Mouse (Mus musculus): ENCODE results near the gene Tox3. TPM values are rescaled to one million over a fixed set of nuclear protein-coding genes. Genes with fewer than 3 reads are reported as not detected.

Gene Tox3
- polyA plus RNA-seq (2015; fragmentation: Nextera tagmentation; extraction: Ambion mirVana): 11.2 and 12.8 TPM in 2 replicates

- H3K4me2 ChIP-seq (ENCODE audit: low read length): peak within 1 kb of the TSS; percentile 66
- ATAC-seq: peak; percentile 75
- H3K9me3 ChIP-seq (ENCODE audit: control insufficient read depth, low read length): no peaks in the 10 kb centered on the region
- H3K9ac ChIP-seq (ENCODE audit: low read depth, low read length): peak within 1 kb of the TSS; percentile 89
- H3K27me3 ChIP-seq (replicated peaks; ENCODE audit: control insufficient read depth, insufficient read depth, low read length): no peaks in the 10 kb centered on the region
- H3K4me3 ChIP-seq (ENCODE audit: low read length): peak within 1 kb of the TSS; percentile 78
- H3K36me3 ChIP-seq (ENCODE audit: control insufficient read depth, insufficient read depth, low read length): no peaks in the 10 kb centered on the region
- H3K27ac ChIP-seq (ENCODE audit: low read depth, low read length): peak within 1 kb of the TSS; percentile 90
- H3K4me1 ChIP-seq (ENCODE audit: control insufficient read depth, insufficient read depth, low read depth, low read length): peaks cover 15% of the 10 kb centered on the region
- 2% methylated on average over 27 of the region's 89 CpGs for WGBS
Observed at GRCm38 (mm10) chr8:90348178-90348925, at the start of gene Tox3. Tox3 (minus strand) TSS chr8:90348343.

- Histone ChIP-seq H3K9ac (ENCODE audit: low read depth, low read length) (no peak overlapping the region), H3K27me3 (replicated peaks; ENCODE audit: control insufficient read depth, insufficient read depth, low read length) (no peaks in the 10 kb centered on the region), H3K27ac (ENCODE audit: low read depth, low read length) (no peak overlapping the region), H3K4me1 (ENCODE audit: control insufficient read depth, insufficient read depth, low read depth, low read length) (no peaks in the 10 kb centered on the region; the same call in 1 of the 2 replicates), H3K9me3 (ENCODE audit: control insufficient read depth, low read length) (no peaks in the 10 kb centered on the region), H3K4me2 (ENCODE audit: low read length) (no peak overlapping the region), H3K36me3 (ENCODE audit: control insufficient read depth, insufficient read depth, low read length) (no peaks in the 10 kb centered on the region), H3K4me3 (ENCODE audit: low read length) (no peak overlapping the region)
- WGBS: 37% methylated on average over 2 of the region's 2 CpGs
- ATAC-seq: no peak
Observed at GRCm38 (mm10) chr8:90392643-90393042, 44.5 kb upstream of the Tox3 start.

- 63% methylated on average over 3 of the region's 3 CpGs for WGBS
- Histone ChIP-seq H3K27me3 (replicated peaks; ENCODE audit: control insufficient read depth, insufficient read depth, low read length) (no peaks in the 10 kb centered on the region), H3K27ac (ENCODE audit: low read depth, low read length) (no peak overlapping the region)
Observed at GRCm38 (mm10) chr8:90391483-90392074, 43.4 kb upstream of the Tox3 start.

GRCm38 (mm10) chr8:90390827-90391226 is 42.7 kb upstream of the Tox3 start:
- Histone ChIP-seq H3K4me3 (ENCODE audit: low read length) (no peak overlapping the region), H3K9me3 (ENCODE audit: control insufficient read depth, low read length) (no peaks in the 10 kb centered on the region), H3K27me3 (replicated peaks; ENCODE audit: control insufficient read depth, insufficient read depth, low read length) (no peaks in the 10 kb centered on the region), H3K9ac (ENCODE audit: low read depth, low read length) (no peak overlapping the region), H3K27ac (ENCODE audit: low read depth, low read length) (no peak overlapping the region), H3K4me1 (ENCODE audit: control insufficient read depth, insufficient read depth, low read depth, low read length) (no peaks in the 10 kb centered on the region; the same call in 1 of the 2 replicates), H3K4me2 (ENCODE audit: low read length) (no peak overlapping the region), H3K36me3 (ENCODE audit: control insufficient read depth, insufficient read depth, low read length) (no peaks in the 10 kb centered on the region)
- no peak for ATAC-seq
- 95% methylated on average over 1 of the region's 1 CpGs for WGBS

More at GRCm38 (mm10) chr8:90391483-90392074, 43.4 kb upstream of the Tox3 start:
- ATAC-seq: no peak
- H3K9ac ChIP-seq (ENCODE audit: low read depth, low read length): no peak overlapping the region
- H3K4me3 ChIP-seq (ENCODE audit: low read length): no peak overlapping the region
- H3K9me3 ChIP-seq (ENCODE audit: control insufficient read depth, low read length): no peaks in the 10 kb centered on the region
- no peaks in the 10 kb centered on the region for H3K36me3 ChIP-seq (ENCODE audit: control insufficient read depth, insufficient read depth, low read length)
- no peaks in the 10 kb centered on the region; the same call in 1 of the 2 replicates for H3K4me1 ChIP-seq (ENCODE audit: control insufficient read depth, insufficient read depth, low read depth, low read length)
- H3K4me2 ChIP-seq (ENCODE audit: low read length): no peak overlapping the region

GRCm38 (mm10) chr8:90379064-90379463 is 30.9 kb upstream of the Tox3 start:
- WGBS: 95% methylated on average over 6 of the region's 6 CpGs
- no peaks in the 10 kb centered on the region for H3K9me3 ChIP-seq (ENCODE audit: control insufficient read depth, low read length)
- no peak overlapping the region for H3K27ac ChIP-seq (ENCODE audit: low read depth, low read length)
- ATAC-seq: no peak
- no peaks in the 10 kb centered on the region for H3K4me1 ChIP-seq (ENCODE audit: control insufficient read depth, insufficient read depth, low read depth, low read length)
- no peak overlapping the region for H3K9ac ChIP-seq (ENCODE audit: low read depth, low read length)
- H3K27me3 ChIP-seq (replicated peaks; ENCODE audit: control insufficient read depth, insufficient read depth, low read length): no peaks in the 10 kb centered on the region
- no peak overlapping the region for H3K4me3 ChIP-seq (ENCODE audit: low read length)
- no peaks in the 10 kb centered on the region for H3K36me3 ChIP-seq (ENCODE audit: control insufficient read depth, insufficient read depth, low read length)
- no peak overlapping the region for H3K4me2 ChIP-seq (ENCODE audit: low read length)

GRCm38 (mm10) chr8:90378036-90378435 is 29.9 kb upstream of the Tox3 start:
- Histone ChIP-seq H3K36me3 (ENCODE audit: control insufficient read depth, insufficient read depth, low read length) (no peaks in the 10 kb centered on the region), H3K4me1 (ENCODE audit: control insufficient read depth, insufficient read depth, low read depth, low read length) (no peaks in the 10 kb centered on the region), H3K9me3 (ENCODE audit: control insufficient read depth, low read length) (no peaks in the 10 kb centered on the region), H3K4me2 (ENCODE audit: low read length) (no peak overlapping the region), H3K4me3 (ENCODE audit: low read length) (no peak overlapping the region), H3K27ac (ENCODE audit: low read depth, low read length) (no peak overlapping the region), H3K9ac (ENCODE audit: low read depth, low read length) (no peak overlapping the region), H3K27me3 (replicated peaks; ENCODE audit: control insufficient read depth, insufficient read depth, low read length) (no peaks in the 10 kb centered on the region)
- whole genome bisulfite sequencing: 96% methylated on average over 3 of the region's 3 CpGs
- no peak for ATAC-seq

GRCm38 (mm10) chr8:90371611-90372222 is 23.6 kb upstream of the Tox3 start:
- ATAC-seq: peak; percentile 83
- no peaks in the 10 kb centered on the region for H3K27me3 ChIP-seq (replicated peaks; ENCODE audit: control insufficient read depth, insufficient read depth, low read length)
- no peaks in the 10 kb centered on the region for H3K4me1 ChIP-seq (ENCODE audit: control insufficient read depth, insufficient read depth, low read depth, low read length)
- WGBS: 67% methylated on average over 10 of the region's 10 CpGs
- no peak overlapping the region for H3K27ac ChIP-seq (ENCODE audit: low read depth, low read length)
- H3K4me3 ChIP-seq (ENCODE audit: low read length): no peak overlapping the region
- H3K9me3 ChIP-seq (ENCODE audit: control insufficient read depth, low read length): no peaks in the 10 kb centered on the region
- no peak overlapping the region for H3K9ac ChIP-seq (ENCODE audit: low read depth, low read length)
- H3K4me2 ChIP-seq (ENCODE audit: low read length): no peak overlapping the region
- H3K36me3 ChIP-seq (ENCODE audit: control insufficient read depth, insufficient read depth, low read length): no peaks in the 10 kb centered on the region

GRCm38 (mm10) chr8:90369876-90370275 is 21.7 kb upstream of the Tox3 start:
- H3K36me3 ChIP-seq (ENCODE audit: control insufficient read depth, insufficient read depth, low read length): no peaks in the 10 kb centered on the region
- H3K4me2 ChIP-seq (ENCODE audit: low read length): no peak overlapping the region
- H3K9ac ChIP-seq (ENCODE audit: low read depth, low read length): no peak overlapping the region
- no peak for ATAC-seq
- 47% methylated on average over 3 of the region's 3 CpGs for WGBS
- H3K4me3 ChIP-seq (ENCODE audit: low read length): no peak overlapping the region
- no peaks in the 10 kb centered on the region for H3K4me1 ChIP-seq (ENCODE audit: control insufficient read depth, insufficient read depth, low read depth, low read length)
- no peak overlapping the region for H3K27ac ChIP-seq (ENCODE audit: low read depth, low read length)
- H3K9me3 ChIP-seq (ENCODE audit: control insufficient read depth, low read length): no peaks in the 10 kb centered on the region
- no peaks in the 10 kb centered on the region for H3K27me3 ChIP-seq (replicated peaks; ENCODE audit: control insufficient read depth, insufficient read depth, low read length)

- 84% methylated on average over 3 of the region's 3 CpGs for WGBS
- Histone ChIP-seq H3K27ac (ENCODE audit: low read depth, low read length) (no peak overlapping the region), H3K9ac (ENCODE audit: low read depth, low read length) (no peak overlapping the region), H3K4me3 (ENCODE audit: low read length) (no peak overlapping the region), H3K9me3 (ENCODE audit: control insufficient read depth, low read length) (peaks cover 2% of the 10 kb centered on the region; the same call in 1 of the 2 replicates), H3K27me3 (replicated peaks; ENCODE audit: control insufficient read depth, insufficient read depth, low read length) (no peaks in the 10 kb centered on the region), H3K4me2 (ENCODE audit: low read length) (no peak overlapping the region), H3K36me3 (ENCODE audit: control insufficient read depth, insufficient read depth, low read length) (no peaks in the 10 kb centered on the region), H3K4me1 (ENCODE audit: control insufficient read depth, insufficient read depth, low read depth, low read length) (peaks cover 9% of the 10 kb centered on the region; the same call in 1 of the 2 replicates)
- no peak for ATAC-seq
Observed at GRCm38 (mm10) chr8:90356729-90357128, 8.6 kb upstream of the Tox3 start.
